Mouse (Mus musculus) G1E (cell line): ENCODE data around the gene Dmac2.

Source experiments
- CTCF ChIP-seq: IDR thresholded peaks from 2 replicates; pipeline ENCODE4 v1.5.1; 2012; ENCODE audit warnings: low read depth, low read length, inconsistent platforms, mixed read lengths
- GATA1 ChIP-seq: IDR thresholded peaks from 2 replicates; pipeline ENCODE4 v1.6.1; 2012; ENCODE audit warnings: borderline replicate concordance, low read length, inconsistent platforms, mixed read lengths
- TAL1 ChIP-seq: conservative IDR thresholded peaks from 2 replicates; pipeline ENCODE4 v1.6.1; 2012; ENCODE audit warnings: low read depth, low read length, inconsistent platforms, mixed read lengths

- TF ChIP-seq CTCF: no peak
- TF ChIP-seq GATA1: no peak
- no peak for TF ChIP-seq TAL1
These were observed 25.9 kb downstream of the Dmac2 start for GRCm38 (mm10) chr7:25645074-25645473.
